Mouse (Mus musculus): Measurements from ENCODE around the gene Map3k9. TPM values are rescaled to one million over a fixed set of nuclear protein-coding genes. Genes with fewer than 3 reads are reported as not detected.

Gene Map3k9
- polyA plus RNA-seq, 1 experiment from 2014 or later, result 0.10 TPM

DNA sequence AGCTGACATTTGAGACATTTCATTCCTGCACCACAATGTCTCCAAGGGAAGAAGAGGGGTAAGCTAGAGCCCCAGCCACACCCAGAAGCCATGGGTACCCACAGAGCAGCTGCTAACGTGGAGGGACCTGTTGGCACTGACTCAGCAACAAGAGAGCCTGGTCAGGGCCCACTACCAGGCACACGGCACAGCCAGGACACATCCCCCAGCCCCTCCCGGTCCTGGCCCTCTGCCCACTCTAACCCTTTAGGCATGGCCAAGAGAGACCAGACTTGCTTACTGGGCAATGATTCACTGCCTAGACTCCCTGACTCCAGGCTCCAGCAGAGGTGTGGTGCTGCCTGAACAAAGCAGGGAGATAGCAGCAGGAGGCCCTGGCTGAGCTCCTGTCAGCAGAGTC lies 32.1 kb downstream of the Map3k9 start:
- H3K4me3 ChIP-seq (replicated peaks), result no peak overlapping the region
- H3K9me3 ChIP-seq (replicated peaks), result no peaks in the 10 kb centered on the region
- H3K4me2 ChIP-seq, result no peak overlapping the region
- H3K27ac ChIP-seq (replicated peaks), result no peak overlapping the region
- H3K36me3 ChIP-seq (replicated peaks), result no peaks in the 10 kb centered on the region
- WGBS (ENCODE audit: insufficient replicate concordance), result 52% methylated on average over 3 of the region's 3 CpGs
- H3K9ac ChIP-seq, result no peak overlapping the region
- no peaks in the 10 kb centered on the region for H3K27me3 ChIP-seq
- no peak for ATAC-seq (ENCODE audit: insufficient read depth)
- H3K4me1 ChIP-seq (replicated peaks), result no peaks in the 10 kb centered on the region

DNA sequence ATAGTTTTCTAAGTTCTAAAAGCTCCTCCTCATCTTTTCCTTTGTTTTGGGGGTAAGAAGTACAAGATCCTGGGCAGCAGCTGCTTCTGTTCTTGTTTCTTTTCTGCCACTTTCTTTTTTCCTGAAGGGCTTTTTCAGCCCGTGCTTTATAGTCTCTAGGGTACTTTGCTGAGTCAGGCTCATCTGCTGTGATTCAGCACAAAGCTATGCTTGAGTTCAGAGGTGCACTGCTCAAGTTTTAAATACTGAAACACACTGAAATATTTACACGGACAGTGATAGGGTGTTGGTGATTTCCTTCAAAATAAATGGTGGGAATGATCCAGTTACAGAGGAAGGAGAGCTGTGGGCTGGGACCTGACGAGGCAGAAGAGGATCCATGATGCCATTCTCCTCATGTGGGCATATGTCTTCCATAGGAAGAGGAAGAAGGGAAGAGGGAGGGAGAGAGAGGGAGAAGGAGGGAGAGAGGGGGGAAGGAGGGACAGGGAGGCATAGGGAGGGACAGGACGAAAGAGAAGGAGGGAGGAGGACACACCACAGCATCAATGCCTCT lies 32.9 kb downstream of the Map3k9 start:
- Histone ChIP-seq H3K36me3 (replicated peaks) (no peaks in the 10 kb centered on the region), H3K4me1 (replicated peaks) (no peaks in the 10 kb centered on the region), H3K27ac (replicated peaks) (no peak overlapping the region), H3K4me3 (replicated peaks) (no peak overlapping the region), H3K9me3 (replicated peaks) (no peaks in the 10 kb centered on the region), H3K9ac (no peak overlapping the region), H3K4me2 (no peak overlapping the region), H3K27me3 (no peaks in the 10 kb centered on the region)
- ATAC-seq (ENCODE audit: insufficient read depth), result no peak
- WGBS (ENCODE audit: insufficient replicate concordance), result 25% methylated on average over 4 of the region's 4 CpGs

DNA sequence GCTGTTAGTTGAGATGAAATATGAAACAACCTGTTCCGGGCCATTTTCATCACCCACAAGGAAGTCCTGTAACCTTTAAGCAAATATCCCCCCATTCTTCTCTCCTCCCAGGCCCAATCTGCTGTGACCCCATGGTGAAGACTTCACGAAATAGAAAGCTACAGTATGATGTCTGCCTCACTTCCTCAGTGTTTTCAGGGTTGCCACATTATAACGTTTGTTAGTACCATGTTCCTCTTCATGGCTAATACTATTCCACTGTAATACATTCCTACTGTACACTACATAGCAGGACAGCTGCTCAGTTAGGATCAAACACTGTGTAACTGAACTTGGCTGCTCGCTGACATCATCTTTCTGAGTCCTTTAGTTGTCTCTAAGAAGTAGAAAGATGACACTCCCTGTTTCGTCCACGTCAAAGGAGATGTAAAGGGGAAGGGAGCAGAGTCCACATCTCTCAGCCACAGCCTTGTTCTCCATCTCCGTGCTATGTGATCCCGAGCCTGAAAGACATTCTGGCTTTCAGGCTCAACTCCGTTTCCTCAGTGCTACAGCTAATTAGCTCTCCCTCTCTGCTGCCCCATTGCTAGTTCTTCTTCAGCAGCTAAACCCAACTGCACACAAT lies 34.5 kb downstream of the Map3k9 start:
- no peak overlapping the region for H3K4me2 ChIP-seq
- no peak overlapping the region for H3K4me3 ChIP-seq (replicated peaks)
- no peaks in the 10 kb centered on the region for H3K27me3 ChIP-seq
- 56% methylated on average over 9 of the region's 9 CpGs for WGBS (ENCODE audit: insufficient replicate concordance)
- no peak for ATAC-seq (ENCODE audit: insufficient read depth)
- H3K36me3 ChIP-seq (replicated peaks), result no peaks in the 10 kb centered on the region
- no peaks in the 10 kb centered on the region for H3K9me3 ChIP-seq (replicated peaks)
- H3K27ac ChIP-seq (replicated peaks), result no peak overlapping the region
- no peaks in the 10 kb centered on the region for H3K4me1 ChIP-seq (replicated peaks)
- H3K9ac ChIP-seq, result no peak overlapping the region

DNA sequence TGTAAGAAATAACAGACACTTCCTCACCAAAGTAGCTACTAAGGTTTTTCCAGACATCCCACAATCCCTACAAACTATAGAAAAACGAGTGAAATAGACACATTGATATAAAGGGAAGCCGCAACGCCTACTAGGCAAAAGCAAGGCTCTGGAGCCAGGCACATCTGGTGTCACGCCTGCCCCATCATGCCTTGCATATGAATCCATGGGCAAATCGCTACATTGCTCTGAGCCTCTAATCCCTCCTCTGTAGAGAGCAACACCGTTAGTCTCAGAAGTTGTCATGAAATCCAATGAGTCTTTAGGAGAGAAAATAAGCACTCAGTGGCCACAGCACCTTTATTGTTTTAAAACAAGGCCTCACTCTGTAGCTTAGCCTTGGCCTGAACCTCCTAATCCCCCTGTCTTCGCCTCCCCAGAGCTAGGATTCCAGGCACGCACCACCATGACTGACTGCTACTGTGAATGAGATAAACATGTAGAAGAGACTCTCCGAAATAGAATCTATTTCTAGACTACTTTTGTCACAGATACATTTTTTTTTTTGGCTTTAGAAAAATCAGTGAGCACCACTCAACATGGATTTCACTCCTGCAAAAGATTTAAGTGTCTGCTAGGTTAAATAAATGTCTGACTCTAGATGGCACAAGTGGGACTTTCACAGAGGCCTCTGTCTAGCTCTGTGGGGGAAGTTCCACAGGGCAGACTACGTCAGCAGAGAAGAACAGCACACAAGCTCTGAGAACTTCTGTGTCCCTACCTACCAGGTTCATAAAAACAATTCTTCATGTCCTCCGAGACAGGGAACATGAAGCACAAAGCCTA lies 45.5 kb downstream of the Map3k9 start:
- no peaks in the 10 kb centered on the region for H3K9me3 ChIP-seq (replicated peaks)
- no peak overlapping the region for H3K4me3 ChIP-seq (replicated peaks)
- H3K36me3 ChIP-seq (replicated peaks), result no peaks in the 10 kb centered on the region
- H3K9ac ChIP-seq, result no peak overlapping the region
- 64% methylated on average over 11 of the region's 11 CpGs for WGBS (ENCODE audit: insufficient replicate concordance)
- H3K27ac ChIP-seq (replicated peaks), result no peak overlapping the region
- no peaks in the 10 kb centered on the region for H3K27me3 ChIP-seq
- H3K4me1 ChIP-seq (replicated peaks), result no peaks in the 10 kb centered on the region
- ATAC-seq (ENCODE audit: insufficient read depth), result no peak
- no peak overlapping the region for H3K4me2 ChIP-seq

DNA sequence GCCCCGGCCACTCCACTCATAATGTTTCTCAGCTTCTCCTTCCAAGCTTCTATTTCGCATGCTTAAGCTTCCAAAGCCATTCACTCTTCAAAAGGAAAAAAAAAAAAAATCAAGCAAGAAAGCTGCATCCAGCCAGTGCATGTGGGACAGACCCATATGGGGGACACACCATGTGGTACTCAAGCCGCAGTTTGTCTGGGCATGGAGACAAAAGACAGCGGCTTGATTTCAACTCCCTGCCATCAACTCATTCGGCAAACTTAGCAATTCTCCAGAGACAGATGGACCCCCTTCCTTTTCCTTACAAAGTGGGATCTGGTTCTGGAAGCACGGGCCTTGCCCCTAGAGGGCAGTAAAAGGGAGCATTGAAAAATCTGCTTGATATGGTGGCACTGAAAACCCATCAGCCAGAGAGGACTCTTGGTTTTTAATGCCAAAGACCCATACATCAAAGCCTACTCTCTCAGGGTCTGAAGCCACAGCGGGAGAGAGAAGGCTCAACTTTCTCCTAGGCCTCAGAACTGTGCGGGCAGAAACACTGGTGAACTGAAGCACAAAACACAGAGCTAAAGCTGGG lies 54.6 kb downstream of the Map3k9 start:
- H3K4me1 ChIP-seq (replicated peaks), result no peaks in the 10 kb centered on the region
- no peak overlapping the region for H3K4me3 ChIP-seq (replicated peaks)
- no peaks in the 10 kb centered on the region for H3K9me3 ChIP-seq (replicated peaks)
- no peak overlapping the region for H3K27ac ChIP-seq (replicated peaks)
- no peaks in the 10 kb centered on the region for H3K27me3 ChIP-seq
- H3K4me2 ChIP-seq, result no peak overlapping the region
- no peak for ATAC-seq (ENCODE audit: insufficient read depth)
- H3K36me3 ChIP-seq (replicated peaks), result no peaks in the 10 kb centered on the region
- H3K9ac ChIP-seq, result no peak overlapping the region
- 62% methylated on average over 8 of the region's 8 CpGs for WGBS (ENCODE audit: insufficient replicate concordance)

DNA sequence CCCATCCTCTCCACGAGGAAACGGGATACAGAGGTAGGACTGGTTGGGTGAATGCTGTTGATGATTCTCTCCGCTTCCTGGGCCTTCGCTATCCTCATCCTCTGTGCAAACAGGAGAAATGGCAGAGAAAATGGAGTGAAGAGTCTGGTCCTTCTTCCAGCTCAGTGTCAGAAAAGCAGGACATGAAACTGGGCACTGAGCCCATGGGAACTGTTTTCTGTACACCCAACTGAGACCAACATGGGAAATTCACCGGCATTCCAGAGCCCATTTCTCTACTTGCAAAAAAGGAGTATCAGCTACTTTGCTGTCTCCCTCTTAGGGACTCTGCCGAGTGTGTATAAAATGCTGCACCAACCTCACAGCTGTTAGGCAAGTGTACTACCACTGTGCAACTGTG lies 56.2 kb downstream of the Map3k9 start:
- H3K36me3 ChIP-seq (replicated peaks), result no peaks in the 10 kb centered on the region
- WGBS (ENCODE audit: insufficient replicate concordance), result 73% methylated on average over 6 of the region's 6 CpGs

DNA sequence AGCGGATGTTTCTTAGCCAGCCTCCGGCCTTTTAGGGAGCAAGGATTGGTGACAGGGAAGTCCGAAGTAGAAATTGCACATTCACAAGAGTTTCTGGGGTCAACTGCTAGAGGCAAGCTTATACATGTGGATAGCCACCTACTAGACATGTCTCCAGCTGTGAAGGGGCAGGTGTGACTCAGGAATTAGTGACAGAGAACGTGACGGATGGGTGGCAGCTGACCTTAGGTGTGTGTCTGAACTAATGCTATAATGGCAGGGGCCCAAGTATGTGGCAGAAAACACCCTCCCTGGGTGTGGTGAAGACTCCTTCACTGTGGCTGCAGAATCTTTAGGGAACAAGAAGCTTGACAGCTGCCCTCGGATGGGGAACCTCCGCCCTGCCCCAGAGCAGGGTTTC lies 57.6 kb downstream of the Map3k9 start:
- Histone ChIP-seq H3K4me3 (replicated peaks) (no peak overlapping the region), H3K4me2 (no peak overlapping the region), H3K27me3 (no peaks in the 10 kb centered on the region), H3K36me3 (replicated peaks) (no peaks in the 10 kb centered on the region), H3K9me3 (replicated peaks) (no peaks in the 10 kb centered on the region), H3K9ac (no peak overlapping the region), H3K27ac (replicated peaks) (no peak overlapping the region), H3K4me1 (replicated peaks) (no peaks in the 10 kb centered on the region)
- 62% methylated on average over 7 of the region's 7 CpGs for WGBS (ENCODE audit: insufficient replicate concordance)
- ATAC-seq (ENCODE audit: insufficient read depth), result no peak

More for the DNA sequence above, 56.2 kb downstream of the Map3k9 start:
- H3K27me3 ChIP-seq, result no peaks in the 10 kb centered on the region
- no peak overlapping the region for H3K4me2 ChIP-seq
- no peaks in the 10 kb centered on the region for H3K4me1 ChIP-seq (replicated peaks)
- no peak overlapping the region for H3K4me3 ChIP-seq (replicated peaks)
- H3K9ac ChIP-seq, result no peak overlapping the region
- no peak for ATAC-seq (ENCODE audit: insufficient read depth)
- no peak overlapping the region for H3K27ac ChIP-seq (replicated peaks)
- no peaks in the 10 kb centered on the region for H3K9me3 ChIP-seq (replicated peaks)

DNA sequence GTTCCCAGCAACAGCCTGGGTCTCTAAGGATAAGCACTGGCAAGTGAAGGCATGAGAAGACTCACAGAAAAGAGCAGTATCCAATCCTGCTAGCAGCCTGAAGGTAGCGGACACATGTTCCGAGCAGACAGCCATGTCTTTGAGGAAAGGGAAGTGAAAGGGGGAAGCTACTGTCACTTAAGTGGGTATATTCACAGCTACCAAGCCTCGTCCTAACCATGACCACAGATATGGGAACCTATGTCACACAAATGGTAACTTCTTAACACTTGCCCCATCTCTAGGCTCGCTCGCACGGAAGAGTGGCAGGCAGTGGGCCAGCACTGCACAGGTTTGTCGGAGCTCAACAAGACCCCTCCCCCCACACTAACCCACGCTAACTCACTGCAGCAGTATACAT lies 61.3 kb downstream of the Map3k9 start:
- no peaks in the 10 kb centered on the region for H3K36me3 ChIP-seq (replicated peaks)
- 20% methylated on average over 8 of the region's 8 CpGs for WGBS (ENCODE audit: insufficient replicate concordance)
- H3K9me3 ChIP-seq (replicated peaks), result no peaks in the 10 kb centered on the region
- H3K27ac ChIP-seq (replicated peaks), result no peak overlapping the region
- no peak overlapping the region for H3K4me3 ChIP-seq (replicated peaks)
- H3K27me3 ChIP-seq, result peaks cover 6% of the 10 kb centered on the region
- no peak overlapping the region for H3K9ac ChIP-seq
- no peak for ATAC-seq (ENCODE audit: insufficient read depth)
- H3K4me2 ChIP-seq, result no peak overlapping the region
- no peaks in the 10 kb centered on the region for H3K4me1 ChIP-seq (replicated peaks)

DNA sequence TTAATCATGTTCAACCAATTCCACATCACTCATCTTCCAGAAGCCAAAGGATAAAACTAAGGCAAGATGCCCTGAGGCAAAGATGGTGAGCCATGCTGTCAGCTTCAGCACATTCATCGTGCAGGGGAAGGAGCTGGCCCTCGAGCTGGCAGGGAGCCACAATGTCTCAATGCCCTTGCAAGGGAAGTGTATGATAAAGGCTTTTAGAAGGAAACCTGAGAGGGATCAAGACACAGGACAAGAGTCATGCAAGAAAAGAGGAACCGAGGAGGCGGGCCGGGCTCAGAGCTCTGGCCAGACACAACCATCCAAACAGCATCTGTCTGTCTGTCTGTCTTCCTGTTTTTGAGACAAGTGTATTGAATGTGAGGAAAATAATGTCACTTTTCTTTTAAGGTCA lies 61.8 kb downstream of the Map3k9 start:
- no peaks in the 10 kb centered on the region for H3K9me3 ChIP-seq (replicated peaks)
- no peak overlapping the region for H3K9ac ChIP-seq
- no peak overlapping the region for H3K4me3 ChIP-seq (replicated peaks)
- H3K4me1 ChIP-seq (replicated peaks), result no peaks in the 10 kb centered on the region
- no peaks in the 10 kb centered on the region for H3K36me3 ChIP-seq (replicated peaks)
- no peak overlapping the region for H3K27ac ChIP-seq (replicated peaks)
- no peak overlapping the region for H3K4me2 ChIP-seq
- peaks cover 6% of the 10 kb centered on the region for H3K27me3 ChIP-seq
- ATAC-seq (ENCODE audit: insufficient read depth), result no peak
- WGBS (ENCODE audit: insufficient replicate concordance), result 12% methylated on average over 5 of the region's 5 CpGs

DNA sequence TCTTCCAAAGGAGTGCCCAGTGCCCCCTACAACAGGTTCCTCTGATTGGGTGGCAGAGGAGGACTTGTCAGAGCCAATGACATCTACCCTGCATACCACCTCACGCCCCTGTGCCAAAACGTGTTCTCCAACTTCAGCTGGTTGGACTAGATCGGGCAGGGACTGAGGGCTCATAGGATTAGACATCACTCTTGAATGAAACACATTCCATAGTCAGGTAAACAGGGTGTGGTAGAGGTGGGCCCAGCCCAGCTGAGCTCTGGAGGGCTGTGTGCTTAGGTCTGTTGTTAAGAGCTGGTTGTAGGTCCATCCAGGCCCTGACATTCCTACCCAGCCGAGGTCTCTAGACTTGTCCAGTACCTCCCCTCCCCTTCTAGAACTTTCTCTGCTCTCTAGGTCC lies 68.4 kb downstream of the Map3k9 start:
- H3K36me3 ChIP-seq (replicated peaks), result no peaks in the 10 kb centered on the region
- no peaks in the 10 kb centered on the region for H3K4me1 ChIP-seq (replicated peaks)
- no peak overlapping the region for H3K4me3 ChIP-seq (replicated peaks)
- H3K27ac ChIP-seq (replicated peaks), result no peak overlapping the region
- no peak for ATAC-seq (ENCODE audit: insufficient read depth)
- H3K9me3 ChIP-seq (replicated peaks), result no peaks in the 10 kb centered on the region
- peaks cover 6% of the 10 kb centered on the region for H3K27me3 ChIP-seq
- no peak overlapping the region for H3K9ac ChIP-seq
- 62% methylated on average over 4 of the region's 4 CpGs for WGBS (ENCODE audit: insufficient replicate concordance)
- H3K4me2 ChIP-seq, result no peak overlapping the region

DNA sequence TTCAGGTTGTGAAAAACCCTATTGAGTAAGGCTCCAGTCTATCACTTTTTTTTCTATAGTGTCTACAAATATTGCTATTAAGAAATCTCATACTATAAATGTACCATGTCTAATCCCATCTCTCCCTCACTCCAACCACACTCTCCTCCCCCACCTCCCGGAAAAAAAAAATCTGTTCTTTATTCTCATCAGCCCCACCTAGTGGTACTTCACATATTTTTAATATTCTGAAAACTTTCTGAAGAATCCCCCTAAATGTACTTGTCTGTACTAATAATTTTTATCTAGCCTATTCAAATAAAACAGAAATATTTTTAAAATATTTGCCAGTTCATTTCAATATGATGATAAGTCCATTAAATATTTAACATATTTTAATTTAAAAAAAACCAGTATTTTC lies 78.1 kb downstream of the Map3k9 start:
- no peak overlapping the region for H3K4me2 ChIP-seq
- H3K27me3 ChIP-seq, result no peaks in the 10 kb centered on the region
- ATAC-seq (ENCODE audit: insufficient read depth), result no peak
- 8% methylated on average over 1 of the region's 1 CpGs for WGBS (ENCODE audit: insufficient replicate concordance)
- no peaks in the 10 kb centered on the region for H3K9me3 ChIP-seq (replicated peaks)
- no peak overlapping the region for H3K9ac ChIP-seq
- H3K36me3 ChIP-seq (replicated peaks), result no peaks in the 10 kb centered on the region
- H3K4me3 ChIP-seq (replicated peaks), result no peak overlapping the region
- H3K27ac ChIP-seq (replicated peaks), result no peak overlapping the region
- H3K4me1 ChIP-seq (replicated peaks), result no peaks in the 10 kb centered on the region

Data from liver, embryonic 15.5 days (tissue).